Mouse (Mus musculus) C2C12 (cell line): ENCODE measurements around the gene Daam1.

Experiments
- CEBPB ChIP-seq: IDR thresholded peaks from one replicate; pipeline ENCODE4 v1.6.1; 2011; ENCODE audit warnings: low read depth, mild to moderate bottlenecking, control low read depth, moderate library complexity
- MYOD1 ChIP-seq: IDR thresholded peaks from one replicate; pipeline ENCODE4 v1.6.1; 2011; ENCODE audit warnings: low read depth; ENCODE audit not compliant: control insufficient read depth, insufficient read length

GRCm38 (mm10) chr12:71941290-71941689, 110.4 kb downstream of the Daam1 start:
- TF ChIP-seq MYOD1 (no peak), CEBPB (no peak)
